Mouse (Mus musculus) stomach, adult 2 months (tissue): Measurements from ENCODE around the gene Nmnat3. TPM values are rescaled to one million over a fixed set of nuclear protein-coding genes. Genes with fewer than 3 reads are reported as not detected.

ENCODE experiments used
- polyA plus RNA-seq: library from polyadenylated mRNA; depleted of rRNA; stranded (reverse); fragments of >200 nt; gene quantifications from 2 replicates; pipeline ENCODE4 v1.2.3, GENCODE M21; 2012; rRNA removed

The Nmnat3 gene
- 2.4 and 3.0 TPM in 2 replicates for polyA plus RNA-seq

DNA sequence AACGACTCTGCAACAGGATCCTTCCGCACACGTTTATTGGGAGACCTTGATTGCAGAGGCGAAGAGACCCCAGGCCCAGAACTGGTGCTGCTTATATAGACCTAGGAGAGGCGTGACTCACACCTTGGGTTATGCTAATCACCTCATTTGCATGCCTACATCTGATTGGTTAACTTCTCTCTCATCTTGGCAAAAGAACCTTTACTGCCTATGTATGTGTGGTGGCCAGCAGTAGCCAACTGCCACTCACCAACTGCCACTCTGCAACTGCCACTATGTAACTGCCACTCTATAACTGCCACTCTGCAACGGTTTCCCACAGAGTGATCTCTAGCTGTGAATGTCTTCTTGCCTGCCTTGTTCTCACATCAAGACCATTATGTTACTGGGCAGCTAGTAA is at the start of gene Nmnat3:
Gene Nmnat3, plus strand, starts transcription at position 301 of the 400 bp plus-strand sequence.

DNA sequence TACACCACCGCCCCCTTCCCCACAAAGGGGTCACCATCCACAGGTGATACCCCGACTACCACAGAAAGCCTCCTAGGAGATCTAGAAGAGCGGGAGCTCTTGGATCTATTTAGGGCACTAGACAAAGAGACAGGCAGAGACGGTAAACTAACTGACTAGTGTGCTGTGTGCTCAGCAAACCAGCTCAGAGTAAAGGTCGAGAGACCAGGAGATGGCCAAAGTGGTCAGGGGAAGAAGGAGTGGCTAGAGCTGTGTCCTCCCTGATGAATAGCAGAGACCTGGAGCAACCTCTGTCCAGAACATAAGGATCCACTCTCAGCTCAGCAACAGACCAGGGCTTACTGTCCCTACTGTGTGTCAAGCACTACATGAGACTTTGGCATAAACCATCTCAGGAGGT is 135.4 kb downstream of the Nmnat3 start, which contains the start of gene Rbp1:
Gene Rbp1, plus strand, starts transcription at position 306 of the 400 bp plus-strand sequence.

Other genes starting within 250 kb of the Nmnat3 start
- gene Rbp1, start 135.5 kb downstream of the Nmnat3 start, polyA plus RNA-seq = 7.0 and 8.4 TPM in 2 replicates
- gene Rbp2, start 198.7 kb downstream of the Nmnat3 start, polyA plus RNA-seq = 5.4 and 6.1 TPM in 2 replicates